Mouse (Mus musculus): ENCODE results near the gene Celf2.

DNA sequence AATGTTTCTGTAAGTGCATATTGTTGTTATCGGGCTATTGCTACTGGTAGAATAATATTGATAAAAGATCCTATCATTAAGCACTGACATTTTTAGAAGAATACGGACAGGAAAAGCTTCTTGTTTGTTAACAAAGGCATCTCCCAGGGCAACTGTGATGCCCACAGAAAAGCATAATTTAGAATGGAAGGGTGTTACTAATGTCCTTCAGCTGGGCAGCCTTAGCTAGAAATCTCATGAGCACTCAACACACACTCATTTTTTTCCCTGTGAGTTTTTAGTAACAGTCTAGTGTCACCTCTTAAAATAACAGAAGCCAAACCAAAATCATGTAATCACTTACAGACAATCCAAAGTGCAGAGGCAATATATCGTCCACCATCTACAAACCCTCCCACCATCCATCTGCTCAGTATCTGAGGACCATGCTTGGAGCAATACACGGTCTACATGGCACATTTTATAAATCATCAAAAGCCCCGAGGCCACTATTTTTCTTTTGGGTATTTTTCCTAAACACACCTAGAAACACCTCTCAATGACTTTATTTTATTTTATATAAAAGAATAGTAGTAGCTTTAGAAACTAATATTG, 713.3 kb downstream of the Celf2 start:
- TF ChIP-seq CTCF (IDR thresholded peaks at IDR 0.05; ENCODE audit: borderline replicate concordance, insufficient read depth, low read depth, low read length) (no peak), POLR2A (IDR thresholded peaks at IDR 0.05; ENCODE audit: borderline replicate concordance, insufficient read depth, low read length) (no peak)

All from cerebellum, adult 2 months (tissue).